Mouse (Mus musculus) ES-E14 (cell line): ENCODE data around the gene Asic2. TPM values are rescaled to one million over a fixed set of nuclear protein-coding genes. Genes with fewer than 3 reads are reported as not detected.

Source experiments
- DNase-seq: peaks from one replicate; pipeline ENCODE4 v3.0.0-alpha.2; 2013; ENCODE audit warnings: low read depth, low spot score
- H3K27ac ChIP-seq: 2 replicates; pipeline ENCODE4 v1.5.1; 2012; ENCODE audit warnings: low read depth, mild to moderate bottlenecking, low read length, moderate library complexity, mixed read lengths; ENCODE audit not compliant: poor library complexity, insufficient read depth, severe bottlenecking
- H3K36me3 ChIP-seq: 2 replicates; pipeline ENCODE4 v1.6.1; 2012; ENCODE audit warnings: mild to moderate bottlenecking, low read length, moderate library complexity, mixed read lengths; ENCODE audit not compliant: control insufficient read depth, poor library complexity, insufficient read depth, severe bottlenecking
- H3K4me1 ChIP-seq, 2 experiments: fragments of 150-350 bp in 1 of 2; sonication (generic) in 1 of 2; 2 replicates each; pipeline ENCODE4 v1.6.1; 2012; ENCODE audit warnings: low read length in 2 of 2, mild to moderate bottlenecking in 1 of 2, mixed read lengths in 1 of 2; ENCODE audit not compliant: control insufficient read depth in 2 of 2, insufficient read depth in 2 of 2, poor library complexity in 1 of 2
- H3K4me3 ChIP-seq, 2 experiments: fragments of 150-350 bp in 1 of 2; sonication (generic) in 1 of 2; 2 replicates each; pipeline ENCODE4 v1.5.1; 2012; ENCODE audit warnings: low read length in 2 of 2, low read depth in 1 of 2, mild to moderate bottlenecking in 1 of 2, mixed read lengths in 1 of 2; ENCODE audit not compliant: insufficient read depth in 1 of 2, poor library complexity in 1 of 2, severe bottlenecking in 1 of 2
- H3K9ac ChIP-seq: 2 replicates; pipeline ENCODE4 v1.6.1; 2012; ENCODE audit warnings: low read depth, mild to moderate bottlenecking, low read length, mixed read lengths; ENCODE audit not compliant: poor library complexity, insufficient read depth, severe bottlenecking
- H3K9me3 ChIP-seq: fragments of 150-350 bp; sonication (generic); 2 replicates; pipeline ENCODE4 v1.6.1; 2012; ENCODE audit warnings: low read depth, mild to moderate bottlenecking, low read length; ENCODE audit not compliant: control insufficient read depth, insufficient read depth
- CHD2 ChIP-seq: IDR thresholded peaks from 2 replicates; pipeline ENCODE4 v1.6.1; 2014; ENCODE audit warnings: mild to moderate bottlenecking, low read depth, low read length, inconsistent platforms
- HCFC1 ChIP-seq: IDR thresholded peaks from 2 replicates; pipeline ENCODE4 v1.6.1; 2012; ENCODE audit warnings: low read length, inconsistent platforms, borderline replicate concordance; ENCODE audit not compliant: insufficient read depth
- MAFK ChIP-seq: IDR thresholded peaks from 2 replicates; pipeline ENCODE4 v1.6.1; 2014; ENCODE audit warnings: mild to moderate bottlenecking, low read depth, low read length, inconsistent platforms; ENCODE audit not compliant: insufficient read depth
- ZC3H11A ChIP-seq: IDR thresholded peaks from 2 replicates; pipeline ENCODE4 v1.6.1; 2012; ENCODE audit warnings: low read depth, mild to moderate bottlenecking, inconsistent platforms, low read length, borderline replicate concordance
- ZNF384 ChIP-seq: IDR thresholded peaks from 2 replicates; pipeline ENCODE4 v1.6.1; 2012; ENCODE audit warnings: low read depth, low read length, inconsistent platforms
- in situ Hi-C, 2 experiments: fragments of 600-800 bp; cut with MboI; formaldehyde crosslinking; loops; one replicate each; pipeline ENCODE4 v1.15.1; 2025; ENCODE audit warnings: low sequenced_read_pairs in 2 of 2, inconsistent platforms in 1 of 2; ENCODE audit not compliant: unreplicated experiment in 2 of 2
- total RNA-seq: library from RNA; depleted of rRNA; stranded (reverse); fragments of 300-350 nt; gene quantifications from 2 replicates; pipeline ENCODE4 v1.2.3, GENCODE M21; 2012

The Asic2 gene
- total RNA-seq, 1 experiment = 0.13 TPM

DNA sequence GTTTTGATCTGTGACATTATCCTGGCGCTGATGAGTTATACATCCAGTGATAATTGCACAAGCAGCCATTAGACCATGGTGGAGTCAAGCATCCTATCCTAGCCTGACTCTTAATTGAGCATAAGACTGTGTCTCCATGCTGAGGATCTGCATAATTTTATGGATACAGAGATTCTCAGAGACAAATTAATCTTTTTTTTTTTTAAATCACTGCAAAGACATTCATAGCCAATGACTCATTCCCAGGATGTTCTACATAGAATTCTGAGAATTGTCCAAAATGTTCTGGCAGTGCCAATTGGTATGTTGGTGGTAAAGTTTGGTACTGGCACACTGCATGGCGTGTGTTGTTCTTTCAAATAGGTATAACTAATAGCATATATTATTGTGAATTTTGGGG is 272.8 kb downstream of the Asic2 start:
- Histone ChIP-seq H3K27ac (no peak overlapping the region), H3K9me3 (no peaks in the 10 kb centered on the region), H3K36me3 (no peaks in the 10 kb centered on the region), H3K4me3 (no peak overlapping the region), H3K4me1 (no peaks in the 10 kb centered on the region), H3K9ac (no peak overlapping the region)
- in situ Hi-C loops = no loop called here
- no peak for TF ChIP-seq CHD2
- no peak for TF ChIP-seq HCFC1
- no peak for TF ChIP-seq ZNF384
- TF ChIP-seq ZC3H11A = no peak
- no peak for TF ChIP-seq MAFK
- no peak for DNase-seq

- H3K27ac ChIP-seq = no peak overlapping the region
- no peak overlapping the region for H3K9ac ChIP-seq
- H3K9me3 ChIP-seq = no peaks in the 10 kb centered on the region
- no peaks in the 10 kb centered on the region for H3K36me3 ChIP-seq
- H3K4me3 ChIP-seq = no peak overlapping the region
- TF ChIP-seq ZC3H11A = no peak
- no peak for TF ChIP-seq CHD2
- TF ChIP-seq MAFK = no peak
- TF ChIP-seq HCFC1 = no peak
- TF ChIP-seq ZNF384 = no peak
- DNase-seq = no peak
- in situ Hi-C loops = no loop called here
- H3K4me1 ChIP-seq = no peaks in the 10 kb centered on the region
These were observed 287.7 kb downstream of the Asic2 start for GRCm38 (mm10) chr11:81680511-81680910.

DNA sequence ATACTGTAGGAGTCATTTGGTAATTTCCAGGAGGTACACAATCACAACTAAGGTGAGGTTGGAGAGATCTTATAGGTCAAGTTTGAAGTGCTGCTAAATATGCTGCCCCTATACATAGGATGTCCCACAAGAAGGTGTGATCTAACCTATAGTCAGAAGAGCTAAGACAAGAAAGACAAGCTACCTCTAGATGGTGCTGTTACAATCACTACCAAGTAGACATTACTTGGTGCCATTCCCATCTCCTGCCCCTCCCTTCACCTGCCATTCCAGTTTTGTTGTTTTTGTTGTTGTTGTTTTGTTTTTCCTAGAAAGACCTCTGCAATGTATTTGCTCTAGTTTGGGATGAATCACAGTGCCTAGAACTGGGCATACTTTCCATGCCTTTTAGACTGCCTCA is 296.5 kb downstream of the Asic2 start:
- in situ Hi-C loops = no loop called here
- H3K4me3 ChIP-seq = no peak overlapping the region
- 0 out of 4 replicates have a peak, but pooled peaks cover 0 to 2% of the 10 kb centered on the region in 2 experiments for H3K4me1 ChIP-seq
- no peaks in the 10 kb centered on the region for H3K36me3 ChIP-seq
- H3K27ac ChIP-seq = no peak overlapping the region
- H3K9me3 ChIP-seq = no peaks in the 10 kb centered on the region
- no peak for TF ChIP-seq HCFC1
- TF ChIP-seq CHD2 = no peak
- TF ChIP-seq ZNF384 = no peak
- no peak for TF ChIP-seq ZC3H11A
- TF ChIP-seq MAFK = no peak
- DNase-seq = no peak
- no peak overlapping the region for H3K9ac ChIP-seq

DNA sequence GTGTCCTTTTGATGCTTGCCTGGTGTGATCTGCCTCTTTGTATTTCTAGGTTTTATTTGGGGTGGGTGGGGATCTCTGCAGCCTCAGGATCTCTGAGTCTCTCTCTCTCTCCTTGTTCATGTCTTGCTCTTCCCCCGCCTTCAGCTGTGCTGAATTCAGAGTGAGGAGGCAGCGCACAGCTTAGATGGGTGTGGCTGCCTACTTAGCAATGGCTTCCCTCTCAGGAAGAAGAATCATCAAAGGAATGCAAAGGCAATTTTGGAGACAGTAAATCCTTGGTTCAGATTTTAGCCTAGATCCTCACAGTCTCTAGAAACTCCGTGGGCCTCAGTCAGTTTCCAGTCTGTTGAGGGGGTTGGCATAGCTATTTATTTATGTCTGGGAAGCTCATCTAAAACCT is 297.8 kb downstream of the Asic2 start:
- DNase-seq = no peak
- TF ChIP-seq HCFC1 (no peak), MAFK (no peak), CHD2 (no peak), ZNF384 (no peak), ZC3H11A (no peak)
- Histone ChIP-seq H3K27ac (no peak overlapping the region), H3K9me3 (no peaks in the 10 kb centered on the region), H3K36me3 (no peaks in the 10 kb centered on the region), H3K4me3 (no peak overlapping the region), H3K4me1 (0 out of 4 replicates have a peak, but pooled peaks cover 0 to 2% of the 10 kb centered on the region in 2 experiments), H3K9ac (no peak overlapping the region)
- in situ Hi-C loops = no loop called here

DNA sequence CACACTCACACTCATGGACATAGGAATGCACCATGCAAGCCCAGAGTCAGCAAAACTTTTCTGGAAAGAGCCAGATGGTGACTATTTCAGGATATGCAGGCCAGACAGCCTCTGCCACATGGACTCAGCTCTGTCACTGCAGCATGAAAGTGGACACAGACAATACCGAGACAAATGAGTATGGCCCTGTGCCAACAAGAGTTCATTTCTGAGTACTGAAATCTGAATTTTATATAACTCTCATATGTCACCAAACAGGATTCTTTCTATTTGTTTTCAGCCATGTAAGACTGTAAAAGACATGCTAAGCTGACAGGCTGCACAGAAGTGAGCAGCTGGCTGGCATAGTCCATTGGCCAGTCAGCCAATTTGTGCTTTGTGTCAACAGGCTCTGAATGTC is 309.4 kb downstream of the Asic2 start:
- TF ChIP-seq MAFK (no peak), ZNF384 (no peak), ZC3H11A (no peak), CHD2 (no peak), HCFC1 (no peak)
- no peak overlapping the region for H3K9ac ChIP-seq
- no peak overlapping the region for H3K4me3 ChIP-seq
- DNase-seq = no peak
- no peak overlapping the region for H3K27ac ChIP-seq
- H3K4me1 ChIP-seq = no peaks in the 10 kb centered on the region
- in situ Hi-C loops = no loop called here
- no peaks in the 10 kb centered on the region for H3K9me3 ChIP-seq
- no peaks in the 10 kb centered on the region for H3K36me3 ChIP-seq
